Mouse (Mus musculus): ENCODE measurements around the gene Dock1.

DNA sequence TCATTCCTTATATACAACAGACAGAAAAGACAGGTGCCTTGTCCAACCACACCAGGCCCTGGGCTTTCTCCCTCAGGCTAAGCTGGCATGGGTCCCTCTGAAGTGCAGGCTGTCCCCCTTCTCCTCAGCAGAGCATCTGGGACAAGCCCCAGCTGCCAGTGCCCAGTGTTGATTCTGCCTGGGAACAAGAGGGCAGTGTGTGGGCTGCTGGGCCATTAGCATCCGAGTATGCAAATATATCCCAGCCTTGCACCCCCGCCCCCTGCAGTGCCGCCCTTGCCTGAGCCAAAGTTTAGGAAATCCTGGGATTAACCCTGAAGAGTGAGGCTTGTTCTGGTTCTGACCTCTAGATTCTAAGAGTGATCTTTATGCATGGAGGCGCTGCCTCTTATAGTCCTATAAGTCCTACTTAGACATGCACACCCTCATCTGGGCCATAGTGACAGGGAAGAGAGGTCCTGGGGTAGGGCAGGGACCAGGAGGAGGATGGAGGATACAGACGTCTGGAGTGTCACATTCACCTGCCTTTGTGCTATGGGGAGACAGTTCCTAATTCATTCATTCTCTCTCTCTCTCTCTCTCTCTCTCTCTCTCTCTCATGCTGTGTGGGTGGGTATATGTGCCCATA is 38.9 kb downstream of the Dock1 start:
- TF ChIP-seq MAZ (IDR thresholded peaks at IDR 0.05; ENCODE audit: low read depth, low read length) (no peak), CTCF (conservative IDR thresholded peaks at IDR 0.05 in 1 of 2, IDR thresholded peaks at IDR 0.05 in 1 of 2; ENCODE audit: low read depth in 2 of 2, low read length in 2 of 2) (no peak), HCFC1 (IDR thresholded peaks at IDR 0.05; ENCODE audit: low read depth, low read length) (no peak), CHD2 (IDR thresholded peaks at IDR 0.05; ENCODE audit: low read length) (no peak), TBP (conservative IDR thresholded peaks at IDR 0.05; ENCODE audit: low read depth, low read length) (no peak)

Data from CH12.LX (cell line).